Mouse (Mus musculus) kidney, embryonic 14.5 days (tissue): ENCODE results near the gene Mttp. TPM values are rescaled to one million over a fixed set of nuclear protein-coding genes. Genes with fewer than 3 reads are reported as not detected.

Experiments
- ATAC-seq: fragments of 200-750 bp; cut with Nextera tagmentation; 2 replicates; pipeline ENCODE4 v1.8.0; 2017; ENCODE audit warnings: moderate number of reproducible peaks, mild to moderate bottlenecking, moderate TSS enrichment, moderate library complexity; ENCODE audit not compliant: low FRiP score, low TSS enrichment
- H3K27ac ChIP-seq: fragments of 300-500 bp; sonication (generic); 2 replicates; pipeline ENCODE4 v1.5.1; 2014; ENCODE audit warnings: low read depth, mild to moderate bottlenecking, low read length, moderate library complexity, mixed read lengths
- H3K27me3 ChIP-seq: fragments of 300-500 bp; sonication (generic); 2 replicates; pipeline ENCODE4 v1.6.1; 2014; ENCODE audit warnings: mild to moderate bottlenecking, low read length; ENCODE audit not compliant: control insufficient read depth, insufficient read depth
- H3K36me3 ChIP-seq: fragments of 300-500 bp; sonication (generic); 2 replicates; pipeline ENCODE4 v1.6.1; 2014; ENCODE audit warnings: low read length, mixed read lengths; ENCODE audit not compliant: control insufficient read depth, insufficient read depth
- H3K4me1 ChIP-seq: fragments of 300-500 bp; sonication (generic); 2 replicates; pipeline ENCODE4 v1.6.1; 2014; ENCODE audit warnings: low read length, mixed read lengths; ENCODE audit not compliant: control insufficient read depth, insufficient read depth
- H3K4me2 ChIP-seq: fragments of 300-500 bp; sonication (generic); replicated peaks from 2 replicates; pipeline ENCODE4 v1.6.1; 2014; ENCODE audit warnings: low read depth, mild to moderate bottlenecking, low read length
- H3K4me3 ChIP-seq: fragments of 300-500 bp; sonication (generic); 2 replicates; pipeline ENCODE4 v1.5.1; 2014; ENCODE audit warnings: mild to moderate bottlenecking, low read length
- H3K9ac ChIP-seq: fragments of 300-500 bp; sonication (generic); 2 replicates; pipeline ENCODE4 v1.6.1; 2014; ENCODE audit warnings: low read depth, mild to moderate bottlenecking, low read length, moderate library complexity
- H3K9me3 ChIP-seq: fragments of 300-500 bp; sonication (generic); 2 replicates; pipeline ENCODE4 v1.6.1; 2016; ENCODE audit warnings: low read length; ENCODE audit not compliant: control insufficient read depth
- WGBS: fragments of 180-500 bp; shearing (Covaris S2); extraction: QIAGEN DNeasy Blood & Tissue Kit; methylation state at CpG from one replicate; pipeline ENCODE4 v1.1.7; 2014; 5-methylcytosine and 5-hydroxymethylcytosine counted together
- polyA plus RNA-seq: library from polyadenylated mRNA; unstranded; fragments of >200 nt; fragmentation: Nextera tagmentation; extraction: Ambion mirVana; gene quantifications from 2 replicates; pipeline ENCODE4 v1.2.1, GENCODE M21; 2014

Gene Mttp
- 7.5 and 7.6 TPM in 2 replicates for polyA plus RNA-seq

DNA sequence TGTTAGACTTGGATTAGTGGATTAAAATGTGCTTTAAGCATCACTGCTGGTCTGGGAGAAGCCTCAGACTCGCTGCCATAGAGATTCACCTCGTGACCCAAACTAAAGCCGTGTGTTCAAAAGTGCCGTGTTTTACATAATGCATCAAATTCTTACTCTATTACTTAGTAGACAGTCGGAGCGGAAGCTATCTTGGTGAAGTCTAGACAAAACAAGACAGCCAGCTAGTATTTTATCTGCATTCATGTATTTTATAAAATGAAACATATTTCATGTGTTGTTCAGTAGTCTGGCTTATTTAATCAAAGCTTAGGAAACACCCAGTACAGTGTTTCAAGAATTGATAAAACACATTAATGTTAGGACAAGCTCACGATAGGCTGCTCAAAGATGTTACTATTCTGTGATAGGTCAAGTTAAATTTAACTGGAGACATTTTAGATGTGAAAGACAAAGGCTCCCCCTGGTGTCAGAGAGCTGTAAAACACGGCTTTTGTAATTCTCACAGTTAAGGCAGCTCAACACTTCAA lies at the start of gene Mttp:
Gene Mttp, minus strand, starts transcription at position 327 of the 530 bp plus-strand sequence.
- 9% methylated on average over 8 of the region's 8 CpGs for WGBS
- Histone ChIP-seq H3K36me3 (peaks cover 7% of the 10 kb centered on the region; the same call in 1 of the 2 replicates), H3K4me3 (peak within 1 kb of the TSS; percentile 61), H3K4me2 (peak within 1 kb of the TSS; percentile 62), H3K27me3 (no peaks in the 10 kb centered on the region), H3K9ac (peak within 1 kb of the TSS; percentile 82), H3K9me3 (no peaks in the 10 kb centered on the region), H3K4me1 (0 out of 2 replicates have a peak, but pooled peaks cover 2% of the 10 kb centered on the region), H3K27ac (peak within 1 kb of the TSS; percentile 100)
- ATAC-seq, result no peak; the same call in 1 of the 2 replicates

DNA sequence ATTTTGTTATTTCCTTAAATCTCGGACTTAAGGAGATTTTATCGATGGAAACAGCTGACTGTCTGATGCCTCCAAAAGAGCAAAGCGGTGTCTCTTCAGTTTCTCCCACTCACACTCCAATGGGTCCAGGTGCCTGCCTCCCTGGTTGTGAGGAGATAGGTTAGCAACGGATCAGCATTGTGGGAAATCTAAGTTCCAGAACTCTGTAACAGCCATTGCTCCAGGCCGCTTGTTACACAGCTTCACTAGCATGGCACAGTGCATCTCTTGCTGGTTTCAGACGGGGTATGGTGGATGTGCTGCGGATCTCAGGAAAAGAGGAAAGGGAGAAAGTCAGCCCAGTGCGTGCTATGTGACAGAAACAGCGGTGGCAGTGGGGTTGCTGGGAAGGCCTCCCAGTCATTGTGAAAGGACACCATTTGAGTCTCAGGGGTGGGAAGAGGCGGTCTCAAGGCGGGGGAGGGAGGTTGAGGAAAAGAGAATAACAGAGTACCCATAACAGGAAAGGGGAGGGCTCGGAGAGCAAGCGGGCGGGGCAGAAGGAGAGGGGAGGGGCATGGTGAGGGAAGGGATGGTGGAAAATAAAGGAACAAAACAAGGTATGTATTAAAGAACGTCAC lies 49.0 kb upstream of the Mttp start, which contains the start of gene 4930579F01Rik:
Gene 4930579F01Rik, minus strand, starts transcription at position 143 of the 620 bp plus-strand sequence.
- Histone ChIP-seq H3K9ac (no peak within 1 kb of the TSS), H3K27ac (no peak within 1 kb of the TSS), H3K4me3 (no peak within 1 kb of the TSS), H3K4me1 (no peaks in the 10 kb centered on the region), H3K36me3 (no peaks in the 10 kb centered on the region), H3K27me3 (no peaks in the 10 kb centered on the region), H3K4me2 (no peak within 1 kb of the TSS), H3K9me3 (no peaks in the 10 kb centered on the region)
- ATAC-seq, result no peak
- WGBS, result 87% methylated on average over 15 of the region's 15 CpGs

DNA sequence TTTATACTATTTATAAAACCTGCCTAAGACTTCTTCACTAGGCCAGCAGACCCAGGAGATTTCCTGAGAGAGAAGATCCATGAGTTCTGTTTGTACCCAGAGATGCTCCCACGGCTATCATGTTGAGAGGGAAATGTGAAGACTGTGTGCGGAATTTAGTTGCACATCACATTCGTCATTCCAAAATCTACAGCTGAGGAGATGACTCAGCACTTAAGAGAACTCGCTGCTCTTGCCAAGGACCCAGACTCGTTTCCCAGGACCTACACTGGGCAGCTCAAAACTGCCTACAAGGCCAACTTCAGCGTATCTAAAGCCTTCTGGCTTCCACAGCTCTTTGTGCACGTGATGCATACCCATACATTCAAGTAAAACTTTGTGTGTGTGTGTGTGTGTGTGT lies 47.5 kb upstream of the Mttp start:
- Histone ChIP-seq H3K4me1 (no peaks in the 10 kb centered on the region), H3K27ac (no peak overlapping the region), H3K9me3 (no peaks in the 10 kb centered on the region), H3K9ac (no peak overlapping the region), H3K36me3 (no peaks in the 10 kb centered on the region), H3K4me3 (no peak overlapping the region), H3K27me3 (no peaks in the 10 kb centered on the region), H3K4me2 (no peak overlapping the region)
- no peak for ATAC-seq
- 79% methylated on average over 7 of the region's 7 CpGs for WGBS

DNA sequence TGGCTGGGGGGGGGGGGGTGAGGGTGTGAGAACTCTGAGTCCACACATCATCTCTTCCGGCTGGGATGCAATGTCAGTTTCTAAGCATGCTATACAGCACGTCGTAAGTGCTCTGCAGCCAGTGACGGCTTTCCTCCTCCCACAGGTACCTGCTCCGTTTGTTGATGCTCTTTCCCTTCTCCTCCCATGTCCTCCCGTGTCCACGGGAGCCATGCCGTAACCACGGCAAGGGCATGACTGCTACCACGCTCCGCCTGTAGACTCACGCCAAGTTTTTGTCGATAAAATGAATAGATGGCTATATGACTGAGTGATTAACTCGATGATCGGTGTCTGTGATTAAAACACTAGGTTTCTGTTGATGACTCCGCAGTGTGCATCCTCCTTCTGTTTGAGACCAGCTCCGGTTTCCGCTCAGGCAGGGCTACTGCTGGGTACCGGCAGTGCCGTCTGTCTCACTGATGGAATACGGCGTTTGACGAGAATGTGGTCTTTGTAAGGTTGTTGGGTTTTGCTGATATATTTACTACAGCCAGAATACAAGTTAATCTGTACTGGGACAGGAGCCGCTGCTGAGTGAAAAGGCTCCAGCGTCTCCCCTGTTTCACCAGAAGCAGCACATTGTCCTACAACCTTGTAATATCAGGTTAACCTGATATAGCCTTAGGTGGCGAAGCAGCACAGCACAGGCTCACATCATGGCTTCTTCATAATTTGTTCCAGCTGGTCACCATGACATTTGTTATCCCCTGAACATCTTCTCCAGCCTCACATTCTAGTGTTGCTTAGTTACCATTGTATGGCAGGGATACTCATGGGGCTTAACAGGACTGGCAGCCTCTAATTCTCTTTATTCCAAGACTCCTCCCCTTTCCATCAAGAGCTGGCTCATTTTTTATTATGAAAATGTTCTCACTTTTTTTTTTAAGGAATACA lies 41.5 kb upstream of the Mttp start:
- H3K4me2 ChIP-seq, result no peak overlapping the region
- no peaks in the 10 kb centered on the region for H3K27me3 ChIP-seq
- no peak overlapping the region for H3K9ac ChIP-seq
- no peak for ATAC-seq
- no peaks in the 10 kb centered on the region for H3K4me1 ChIP-seq
- no peak overlapping the region for H3K4me3 ChIP-seq
- 85% methylated on average over 26 of the region's 26 CpGs for WGBS
- H3K27ac ChIP-seq, result no peak overlapping the region
- H3K9me3 ChIP-seq, result no peaks in the 10 kb centered on the region
- no peaks in the 10 kb centered on the region for H3K36me3 ChIP-seq

DNA sequence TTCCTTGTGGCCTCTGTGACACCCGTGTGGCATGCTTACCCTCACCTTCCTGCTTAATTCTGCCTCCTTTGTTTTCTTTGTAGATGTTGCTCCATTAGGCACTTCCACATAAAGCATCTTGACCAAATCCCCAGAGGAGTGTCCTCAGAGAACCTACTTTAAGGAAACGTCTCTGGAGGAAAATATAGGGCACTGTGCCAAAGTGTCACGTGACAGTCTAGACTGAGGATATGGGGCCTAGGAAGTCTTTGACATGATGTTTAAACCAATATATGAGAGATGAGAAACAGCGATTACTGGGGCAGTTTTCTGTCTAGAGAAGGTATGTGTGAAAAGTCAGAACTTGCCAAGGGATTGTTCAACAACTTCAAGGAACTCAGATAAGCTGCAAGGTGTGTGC lies 40.5 kb upstream of the Mttp start:
- H3K4me1 ChIP-seq, result no peaks in the 10 kb centered on the region
- H3K9ac ChIP-seq, result no peak overlapping the region
- WGBS, result 60% methylated on average over 4 of the region's 4 CpGs
- no peak overlapping the region for H3K4me3 ChIP-seq
- no peaks in the 10 kb centered on the region for H3K36me3 ChIP-seq
- no peak overlapping the region for H3K27ac ChIP-seq
- no peaks in the 10 kb centered on the region for H3K27me3 ChIP-seq
- ATAC-seq, result no peak
- no peak overlapping the region for H3K4me2 ChIP-seq
- no peaks in the 10 kb centered on the region for H3K9me3 ChIP-seq

DNA sequence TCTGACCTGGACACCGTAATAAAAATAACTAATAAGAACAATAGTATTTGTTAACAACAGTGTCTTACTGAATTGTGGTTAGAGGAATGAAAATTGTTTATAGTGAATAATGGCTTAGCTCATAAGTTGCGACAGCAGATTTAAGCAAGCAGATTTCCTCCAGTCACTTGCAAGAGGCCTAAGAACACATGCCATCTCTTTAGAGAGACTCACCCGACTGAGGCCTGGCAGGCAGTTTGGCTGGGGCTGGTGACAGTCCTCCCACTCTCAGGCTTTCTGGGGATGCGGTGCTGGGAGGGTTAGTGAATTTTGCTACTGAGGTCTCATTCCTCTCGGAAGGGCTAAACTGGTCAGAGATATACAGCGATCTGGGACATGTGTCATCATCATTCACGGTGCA lies 38.6 kb upstream of the Mttp start:
- no peak overlapping the region for H3K9ac ChIP-seq
- no peak overlapping the region for H3K4me2 ChIP-seq
- no peaks in the 10 kb centered on the region for H3K9me3 ChIP-seq
- H3K4me3 ChIP-seq, result no peak overlapping the region
- no peak for ATAC-seq
- H3K27me3 ChIP-seq, result no peaks in the 10 kb centered on the region
- no peak overlapping the region for H3K27ac ChIP-seq
- H3K4me1 ChIP-seq, result no peaks in the 10 kb centered on the region
- 88% methylated on average over 7 of the region's 7 CpGs for WGBS
- H3K36me3 ChIP-seq, result no peaks in the 10 kb centered on the region

DNA sequence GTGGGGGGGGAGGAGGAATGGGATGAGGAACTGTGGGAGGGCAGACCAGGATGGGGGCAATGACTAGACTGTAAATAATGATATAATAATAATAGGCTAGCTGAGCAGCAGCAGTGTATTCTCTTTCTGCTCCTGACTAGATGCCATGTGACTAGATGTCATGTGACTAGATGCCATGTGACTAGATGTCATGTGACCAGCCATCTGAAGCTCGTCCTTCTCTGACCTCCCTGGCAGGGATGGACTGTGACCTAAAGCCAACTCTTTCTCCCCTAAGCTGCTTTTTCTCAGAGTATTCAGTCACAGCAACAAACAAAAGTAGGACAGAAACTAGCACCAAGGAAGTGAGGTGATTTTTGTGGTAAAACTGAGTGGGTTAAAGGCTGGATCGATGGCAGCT lies 37.3 kb upstream of the Mttp start:
- Histone ChIP-seq H3K9ac (no peak overlapping the region), H3K4me3 (no peak overlapping the region), H3K27me3 (no peaks in the 10 kb centered on the region), H3K36me3 (no peaks in the 10 kb centered on the region), H3K4me2 (no peak overlapping the region), H3K4me1 (no peaks in the 10 kb centered on the region), H3K27ac (no peak overlapping the region), H3K9me3 (no peaks in the 10 kb centered on the region)
- WGBS, result 87% methylated on average over 2 of the region's 2 CpGs
- ATAC-seq, result no peak

DNA sequence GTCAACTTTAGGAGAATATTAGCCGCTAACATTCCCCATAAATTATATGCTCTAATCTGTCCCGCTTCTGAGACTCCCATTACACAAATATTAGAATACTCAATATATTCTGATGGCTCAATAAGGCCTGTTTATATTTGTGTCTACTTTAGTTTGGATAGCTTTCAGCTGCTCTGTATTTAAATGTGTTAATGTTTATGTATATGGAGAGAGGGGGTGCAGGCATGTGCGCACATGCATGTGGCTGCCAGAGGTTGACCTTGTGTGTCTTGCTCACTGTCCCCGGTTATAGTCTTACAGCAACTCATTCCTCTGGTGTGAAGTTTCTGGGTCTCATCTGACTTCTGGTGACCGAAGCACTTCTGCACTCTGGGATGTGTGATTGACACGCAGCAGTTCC lies 30.8 kb upstream of the Mttp start:
- peak; percentile 60; the same call in 1 of the 2 replicates for ATAC-seq
- 52% methylated on average over 6 of the region's 6 CpGs for WGBS
- no peaks in the 10 kb centered on the region; the same call in 1 of the 2 replicates for H3K4me1 ChIP-seq
- H3K27me3 ChIP-seq, result no peaks in the 10 kb centered on the region
- no peak overlapping the region for H3K4me3 ChIP-seq
- H3K9me3 ChIP-seq, result peaks cover 3% of the 10 kb centered on the region
- no peak overlapping the region for H3K4me2 ChIP-seq
- no peak overlapping the region for H3K27ac ChIP-seq
- H3K9ac ChIP-seq, result no peak overlapping the region
- H3K36me3 ChIP-seq, result no peaks in the 10 kb centered on the region

DNA sequence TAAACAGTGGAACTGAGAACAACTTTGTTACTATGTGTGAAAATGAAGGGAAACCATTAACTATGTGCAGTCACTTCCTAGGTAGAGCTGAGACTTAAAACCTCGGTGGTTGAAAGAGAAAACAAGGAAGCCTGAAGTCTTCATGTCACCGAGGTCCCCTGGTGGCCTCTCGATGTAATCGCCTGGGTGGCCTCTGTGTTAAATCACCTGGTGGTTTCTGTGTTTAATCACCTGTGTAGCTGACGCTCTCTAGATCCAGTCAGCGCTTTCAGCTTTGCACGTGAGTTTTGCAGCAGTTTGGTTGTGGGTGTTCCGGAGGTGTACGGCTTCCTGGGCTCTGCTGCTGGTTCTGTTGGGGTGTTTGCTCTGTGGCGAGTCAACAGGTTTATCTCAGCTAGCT lies 28.5 kb upstream of the Mttp start:
- no peak for ATAC-seq
- no peak overlapping the region for H3K27ac ChIP-seq
- H3K4me2 ChIP-seq, result no peak overlapping the region
- no peak overlapping the region for H3K4me3 ChIP-seq
- H3K4me1 ChIP-seq, result no peaks in the 10 kb centered on the region; the same call in 1 of the 2 replicates
- WGBS, result 74% methylated on average over 10 of the region's 10 CpGs
- H3K9me3 ChIP-seq, result peaks cover 3% of the 10 kb centered on the region
- H3K36me3 ChIP-seq, result no peaks in the 10 kb centered on the region
- H3K27me3 ChIP-seq, result no peaks in the 10 kb centered on the region
- H3K9ac ChIP-seq, result no peak overlapping the region
